In genomic region chr2:132001696-132002334, GRCm38 (mm10) we compare ENCODE assay signal across 15 mouse cellular contexts. TPM values are rescaled to one million over a fixed set of nuclear protein-coding genes. Genes with fewer than 3 reads are reported as not detected.
"Had no signal": no experiment of that assay in that cellular context is flagged by ENCODE, and none has a peak within 500 bp of the region (broad histone marks: within the 10 kb centered on the region; RNA-seq: fewer than 3 reads in every experiment).

No protein-coding gene starts in this region.

- H3K27me3 ChIP-seq: limb, embryonic 12.5 days; liver, embryonic 15.5 days; midbrain, embryonic 15.5 days; neural tube, embryonic 13.5 days had no signal

- H3K4me1 ChIP-seq: liver, embryonic 15.5 days; midbrain, embryonic 15.5 days; neural tube, embryonic 13.5 days had no signal

- H3K36me3 ChIP-seq: limb, embryonic 12.5 days; liver, embryonic 15.5 days had no signal

- H3K4me3 ChIP-seq: limb, embryonic 12.5 days; liver, embryonic 15.5 days; midbrain, embryonic 15.5 days; neural tube, embryonic 13.5 days had no signal

- H3K4me2 ChIP-seq: limb, embryonic 12.5 days; liver, embryonic 15.5 days; lung, embryonic 14.5 days; midbrain, embryonic 11.5 days; midbrain, embryonic 15.5 days; neural tube, embryonic 13.5 days had no signal

- H3K27ac ChIP-seq: limb, embryonic 12.5 days; liver, embryonic 15.5 days; midbrain, embryonic 15.5 days; neural tube, embryonic 13.5 days had no signal

- H3K9ac ChIP-seq: limb, embryonic 12.5 days; liver, embryonic 15.5 days; lung, embryonic 14.5 days; midbrain, embryonic 15.5 days; neural tube, embryonic 13.5 days had no signal

- H3K9me3 ChIP-seq: limb, embryonic 12.5 days; liver, embryonic 15.5 days; midbrain, embryonic 15.5 days; neural tube, embryonic 13.5 days had no signal

- DNase-seq: kidney, adult 8-10 months; kidney, postnatal 14 days; layer of hippocampus, adult 9-11 months; layer of hippocampus, postnatal 36 days; lung, embryonic 14.5 days; right cerebral cortex, adult 18-20 months; right cerebral cortex, postnatal 25 days; thymus, postnatal 36 days had no signal

- ATAC-seq: intestine, postnatal 0 days; midbrain, embryonic 15.5 days had no signal

RNA-seq across cellular contexts. Expression of gene Prnd, which starts 51.2 kb away (rescaled TPM):
- polyA plus RNA-seq: liver, adult 2 months had no signal
